Mouse (Mus musculus) ES-E14 (cell line): ENCODE measurements around the gene Gm42417. TPM values are rescaled to one million over a fixed set of nuclear protein-coding genes. Genes with fewer than 3 reads are reported as not detected.

Experiments
- DNase-seq: peaks from one replicate; pipeline ENCODE4 v3.0.0-alpha.2; 2013; ENCODE audit warnings: low read depth, low spot score
- H3K27ac ChIP-seq: 2 replicates; pipeline ENCODE4 v1.5.1; 2012; ENCODE audit warnings: low read depth, mild to moderate bottlenecking, low read length, moderate library complexity, mixed read lengths; ENCODE audit not compliant: poor library complexity, insufficient read depth, severe bottlenecking
- H3K36me3 ChIP-seq: 2 replicates; pipeline ENCODE4 v1.6.1; 2012; ENCODE audit warnings: mild to moderate bottlenecking, low read length, moderate library complexity, mixed read lengths; ENCODE audit not compliant: control insufficient read depth, poor library complexity, insufficient read depth, severe bottlenecking
- H3K4me1 ChIP-seq, 2 experiments: fragments of 150-350 bp in 1 of 2; sonication (generic) in 1 of 2; 2 replicates each; pipeline ENCODE4 v1.6.1; 2012; ENCODE audit warnings: low read length in 2 of 2, mild to moderate bottlenecking in 1 of 2, mixed read lengths in 1 of 2; ENCODE audit not compliant: control insufficient read depth in 2 of 2, insufficient read depth in 2 of 2, poor library complexity in 1 of 2
- H3K4me3 ChIP-seq, 2 experiments: fragments of 150-350 bp in 1 of 2; sonication (generic) in 1 of 2; 2 replicates each; pipeline ENCODE4 v1.5.1; 2012; ENCODE audit warnings: low read length in 2 of 2, low read depth in 1 of 2, mild to moderate bottlenecking in 1 of 2, mixed read lengths in 1 of 2; ENCODE audit not compliant: insufficient read depth in 1 of 2, poor library complexity in 1 of 2, severe bottlenecking in 1 of 2
- H3K9ac ChIP-seq: 2 replicates; pipeline ENCODE4 v1.6.1; 2012; ENCODE audit warnings: low read depth, mild to moderate bottlenecking, low read length, mixed read lengths; ENCODE audit not compliant: poor library complexity, insufficient read depth, severe bottlenecking
- H3K9me3 ChIP-seq: fragments of 150-350 bp; sonication (generic); 2 replicates; pipeline ENCODE4 v1.6.1; 2012; ENCODE audit warnings: low read depth, mild to moderate bottlenecking, low read length; ENCODE audit not compliant: control insufficient read depth, insufficient read depth
- CHD2 ChIP-seq: IDR thresholded peaks from 2 replicates; pipeline ENCODE4 v1.6.1; 2014; ENCODE audit warnings: mild to moderate bottlenecking, low read depth, low read length, inconsistent platforms
- HCFC1 ChIP-seq: IDR thresholded peaks from 2 replicates; pipeline ENCODE4 v1.6.1; 2012; ENCODE audit warnings: low read length, inconsistent platforms, borderline replicate concordance; ENCODE audit not compliant: insufficient read depth
- MAFK ChIP-seq: IDR thresholded peaks from 2 replicates; pipeline ENCODE4 v1.6.1; 2014; ENCODE audit warnings: mild to moderate bottlenecking, low read depth, low read length, inconsistent platforms; ENCODE audit not compliant: insufficient read depth
- ZC3H11A ChIP-seq: IDR thresholded peaks from 2 replicates; pipeline ENCODE4 v1.6.1; 2012; ENCODE audit warnings: low read depth, mild to moderate bottlenecking, inconsistent platforms, low read length, borderline replicate concordance
- ZNF384 ChIP-seq: IDR thresholded peaks from 2 replicates; pipeline ENCODE4 v1.6.1; 2012; ENCODE audit warnings: low read depth, low read length, inconsistent platforms
- in situ Hi-C, 2 experiments: fragments of 600-800 bp; cut with MboI; formaldehyde crosslinking; loops; one replicate each; pipeline ENCODE4 v1.15.1; 2025; ENCODE audit warnings: low sequenced_read_pairs in 2 of 2, inconsistent platforms in 1 of 2; ENCODE audit not compliant: unreplicated experiment in 2 of 2
- total RNA-seq: library from RNA; depleted of rRNA; stranded (reverse); fragments of 300-350 nt; gene quantifications from 2 replicates; pipeline ENCODE4 v1.2.3, GENCODE M21; 2012

Gene Gm42417
- total RNA-seq, 1 experiment: not detected

- DNase-seq: no peak
- no peak overlapping the region for H3K9ac ChIP-seq
- H3K4me3 ChIP-seq: no peak overlapping the region
- no peak overlapping the region for H3K27ac ChIP-seq
- H3K9me3 ChIP-seq: no peaks in the 10 kb centered on the region
- in situ Hi-C loops: no loop called here
- no peak for TF ChIP-seq CHD2
- no peak for TF ChIP-seq MAFK
- TF ChIP-seq ZNF384: no peak
- H3K4me1 ChIP-seq: peaks cover 0 to under 1% of the 10 kb centered on the region in 2 experiments; a peak in 1 of 4 replicates
- no peaks in the 10 kb centered on the region; the same call in 1 of the 2 replicates for H3K36me3 ChIP-seq
Observed at GRCm38 (mm10) chr1:36497312-36497711, 41.9 kb downstream of the Gm42417 start.

GRCm38 (mm10) chr1:36496719-36497118 is 42.5 kb downstream of the Gm42417 start:
- TF ChIP-seq MAFK (no peak), HCFC1 (no peak), ZC3H11A (no peak), CHD2 (no peak), ZNF384 (no peak)
- DNase-seq: no peak
- Histone ChIP-seq H3K9me3 (no peaks in the 10 kb centered on the region), H3K9ac (no peak overlapping the region), H3K27ac (no peak overlapping the region), H3K36me3 (no peaks in the 10 kb centered on the region; the same call in 1 of the 2 replicates), H3K4me1 (peaks cover 0 to 2% of the 10 kb centered on the region in 2 experiments; a peak in 1 of 4 replicates), H3K4me3 (no peak overlapping the region)
- in situ Hi-C loops: no loop called here

GRCm38 (mm10) chr1:36493299-36493698 is 45.9 kb downstream of the Gm42417 start:
- Histone ChIP-seq H3K4me1 (peaks cover 0 to 2% of the 10 kb centered on the region in 2 experiments; a peak in 1 of 4 replicates), H3K36me3 (no peaks in the 10 kb centered on the region; the same call in 1 of the 2 replicates), H3K4me3 (no peak overlapping the region), H3K9me3 (no peaks in the 10 kb centered on the region), H3K9ac (no peak overlapping the region), H3K27ac (no peak overlapping the region)
- in situ Hi-C loops: no loop called here
- DNase-seq: no peak
- TF ChIP-seq CHD2 (no peak), ZNF384 (no peak)

GRCm38 (mm10) chr1:36492416-36493139 is 46.7 kb downstream of the Gm42417 start:
- no peak for DNase-seq
- no peak overlapping the region for H3K4me3 ChIP-seq

More at GRCm38 (mm10) chr1:36492416-36493139, 46.7 kb downstream of the Gm42417 start:
- H3K36me3 ChIP-seq: no peaks in the 10 kb centered on the region
- in situ Hi-C loops: no loop called here
- H3K9me3 ChIP-seq: no peaks in the 10 kb centered on the region
- TF ChIP-seq ZNF384 (no peak), CHD2 (no peak), HCFC1 (no peak), ZC3H11A (no peak), MAFK (peak; percentile 65; the same call in 1 of the 2 replicates)
- no peak overlapping the region for H3K9ac ChIP-seq
- H3K4me1 ChIP-seq: peaks cover 0 to 2% of the 10 kb centered on the region in 2 experiments; a peak in 1 of 4 replicates
- H3K27ac ChIP-seq: no peak overlapping the region; the same call in 1 of the 2 replicates
